Mouse (Mus musculus): ENCODE measurements around the gene Sema5b.

- TF ChIP-seq USF2 (IDR thresholded peaks at IDR 0.05; ENCODE audit: borderline replicate concordance in 1 of 2, insufficient read depth in 1 of 2, low read depth in 1 of 2, low read length in 2 of 2) = no peak
- no peak for TF ChIP-seq CTCF (IDR thresholded peaks at IDR 0.05 in 2 of 3, conservative IDR thresholded peaks at IDR 0.05 in 1 of 3; ENCODE audit: control insufficient read depth in 1 of 3, insufficient read depth in 1 of 3, low read depth in 2 of 3, low read length in 3 of 3, poor library complexity in 1 of 3, severe bottlenecking in 1 of 3)
- no peak for TF ChIP-seq NRF1 (IDR thresholded peaks at IDR 0.05; ENCODE audit: insufficient read depth, low read depth, low read length, poor library complexity, severe bottlenecking)
- no peak for TF ChIP-seq POLR2A (IDR thresholded peaks at IDR 0.05; ENCODE audit: control insufficient read depth in 1 of 2, insufficient read depth in 1 of 2, low read depth in 1 of 2, low read length in 2 of 2, poor library complexity in 1 of 2)
- no peak for TF ChIP-seq MAX (IDR thresholded peaks at IDR 0.05; ENCODE audit: low read length)
- TF ChIP-seq UBTF (IDR thresholded peaks at IDR 0.05; ENCODE audit: borderline replicate concordance, insufficient read depth, low read depth, low read length) = no peak
- no peak for TF ChIP-seq KAT2A (conservative IDR thresholded peaks at IDR 0.05; ENCODE audit: low read depth, low read length)
Measured at GRCm38 (mm10) chr16:35591756-35592155, 50.8 kb downstream of the Sema5b start.
